Mouse (Mus musculus): ENCODE measurements around the gene Mcrip2.

DNA sequence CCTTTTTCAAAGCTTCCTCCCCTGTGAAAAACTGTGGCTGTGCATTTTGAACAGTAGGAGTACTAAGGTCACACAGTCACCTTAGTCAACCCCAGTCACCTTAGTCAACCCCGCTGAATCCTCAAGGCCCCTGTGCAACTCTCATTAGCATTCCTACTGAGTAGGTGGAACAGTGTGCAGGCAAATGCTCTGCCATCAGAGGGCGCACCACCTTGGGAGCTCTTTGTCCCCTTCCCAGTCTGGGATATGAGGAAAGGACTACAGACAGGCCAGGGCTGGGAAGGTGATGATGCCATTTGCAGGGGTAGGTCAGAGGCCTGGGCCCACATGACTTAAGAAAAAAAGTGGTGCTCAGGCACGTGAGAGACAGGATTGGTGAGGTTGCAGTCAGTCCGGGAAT lies 10.7 kb upstream of the Mcrip2 start:
- TF ChIP-seq CTCF (IDR thresholded peaks at IDR 0.05; ENCODE audit: low read depth) (peak; percentile 74), EP300 (IDR thresholded peaks at IDR 0.05; ENCODE audit: low read depth) (no peak)

Measured in liver, embryonic 14.5 days (tissue).